Mouse (Mus musculus) heart, embryonic 14.5 days (tissue): ENCODE measurements around the gene Fam222b. TPM values are rescaled to one million over a fixed set of nuclear protein-coding genes. Genes with fewer than 3 reads are reported as not detected.
A peak's percentile ranks its signal among the peaks of the same experiment; 100 is the strongest.

ENCODE experiments used
- ATAC-seq: fragments of 200-750 bp; cut with Nextera tagmentation; 2 replicates; pipeline ENCODE4 v1.8.0; 2017; ENCODE audit warnings: low read depth, moderate TSS enrichment; ENCODE audit not compliant: insufficient number of reproducible peaks, insufficient read depth, low FRiP score
- H3K27ac ChIP-seq, 2 experiments: fragments of 200-500 bp in 1 of 2; fragments of 300-500 bp in 1 of 2; sonication (generic) in 1 of 2; replicated peaks in 1 of 2; 2 replicates each; pipeline ENCODE4 v1.5.1; 2012 to 2014; ENCODE audit warnings: low read depth in 2 of 2, low read length in 2 of 2, control low read depth in 1 of 2, mild to moderate bottlenecking in 1 of 2, mixed read lengths in 1 of 2; ENCODE audit not compliant: control insufficient read depth in 1 of 2, insufficient read depth in 1 of 2
- H3K27me3 ChIP-seq: fragments of 300-500 bp; sonication (generic); 2 replicates; pipeline ENCODE4 v1.6.1; 2014; ENCODE audit warnings: mild to moderate bottlenecking, low read length, control low read depth; ENCODE audit not compliant: control insufficient read depth, insufficient read depth
- H3K36me3 ChIP-seq: fragments of 300-500 bp; sonication (generic); 2 replicates; pipeline ENCODE4 v1.6.1; 2014; ENCODE audit warnings: mild to moderate bottlenecking, control low read depth, low read length, mixed read lengths; ENCODE audit not compliant: control insufficient read depth, insufficient read depth
- H3K4me1 ChIP-seq, 2 experiments: fragments of 200-500 bp in 1 of 2; fragments of 300-500 bp in 1 of 2; sonication (generic) in 1 of 2; 2 replicates each; pipeline ENCODE4 v1.6.1; 2012 to 2014; ENCODE audit warnings: low read length in 2 of 2, control low read depth in 1 of 2, mixed read lengths in 1 of 2; ENCODE audit not compliant: control insufficient read depth in 2 of 2, insufficient read depth in 2 of 2
- H3K4me2 ChIP-seq: fragments of 300-500 bp; sonication (generic); 2 replicates; pipeline ENCODE4 v1.6.1; 2014; ENCODE audit warnings: mild to moderate bottlenecking, low read length
- H3K4me3 ChIP-seq, 2 experiments: fragments of 200-500 bp in 1 of 2; fragments of 300-500 bp in 1 of 2; sonication (generic) in 1 of 2; 2 replicates each; pipeline ENCODE4 v1.5.1; 2012 to 2014; ENCODE audit warnings: low read length in 2 of 2, mild to moderate bottlenecking in 2 of 2, control low read depth in 1 of 2, low read depth in 1 of 2, moderate library complexity in 1 of 2; ENCODE audit not compliant: control insufficient read depth in 1 of 2, insufficient read depth in 1 of 2
- H3K9ac ChIP-seq: fragments of 300-500 bp; sonication (generic); 2 replicates; pipeline ENCODE4 v1.6.1; 2014; ENCODE audit warnings: mild to moderate bottlenecking, low read length
- H3K9me3 ChIP-seq: fragments of 300-500 bp; sonication (generic); 2 replicates; pipeline ENCODE4 v1.6.1; 2016; ENCODE audit warnings: low read length, control low read depth; ENCODE audit not compliant: control insufficient read depth
- WGBS: fragments of 180-500 bp; shearing (Covaris S2); extraction: QIAGEN DNeasy Blood & Tissue Kit; methylation state at CpG from one replicate; pipeline ENCODE4 v1.1.7; 2014; 5-methylcytosine and 5-hydroxymethylcytosine counted together
- polyA plus RNA-seq: library from polyadenylated mRNA; unstranded; fragments of >200 nt; fragmentation: Nextera tagmentation; extraction: Ambion mirVana; gene quantifications from 2 replicates; pipeline ENCODE4 v1.2.1, GENCODE M21; 2014

Gene Fam222b
- polyA plus RNA-seq, 1 experiment from 2014 or later: 17.0 TPM

GRCm38 (mm10) chr11:78151161-78151560 is 56.7 kb downstream of the Fam222b start:
- 29% methylated on average over 1 of the region's 1 CpGs for WGBS
- Histone ChIP-seq H3K4me3 (no peak overlapping the region), H3K27ac (no peak overlapping the region), H3K4me1 (peaks cover 0 to 8% of the 10 kb centered on the region in 2 experiments; a peak in 2 of 4 replicates), H3K36me3 (peaks cover 95% of the 10 kb centered on the region), H3K4me2 (no peak overlapping the region), H3K27me3 (no peaks in the 10 kb centered on the region), H3K9me3 (no peaks in the 10 kb centered on the region), H3K9ac (no peak overlapping the region)
- ATAC-seq: no peak

- Histone ChIP-seq H3K27ac (peak overlapping the region; percentile 12 to 53; a peak in 2 of 4 replicates), H3K27me3 (no peaks in the 10 kb centered on the region), H3K9me3 (no peaks in the 10 kb centered on the region), H3K4me1 (peaks cover 0 to 8% of the 10 kb centered on the region in 2 experiments; a peak in 2 of 4 replicates), H3K36me3 (peaks cover 97% of the 10 kb centered on the region), H3K4me2 (no peak overlapping the region), H3K9ac (no peak overlapping the region), H3K4me3 (no peak overlapping the region)
- 71% methylated on average over 9 of the region's 9 CpGs for WGBS
- ATAC-seq: no peak
Observed at GRCm38 (mm10) chr11:78152299-78153231, 58.1 kb downstream of the Fam222b start.

GRCm38 (mm10) chr11:78153778-78154177 is 59.3 kb downstream of the Fam222b start:
- H3K9ac ChIP-seq: no peak overlapping the region
- ATAC-seq: no peak
- peaks cover 0 to 8% of the 10 kb centered on the region in 2 experiments; a peak in 2 of 4 replicates for H3K4me1 ChIP-seq
- WGBS: 87% methylated on average over 13 of the region's 13 CpGs
- H3K4me3 ChIP-seq: no peak overlapping the region
- no peak overlapping the region for H3K4me2 ChIP-seq
- peaks cover 97% of the 10 kb centered on the region for H3K36me3 ChIP-seq
- H3K27ac ChIP-seq: no peak overlapping the region
- H3K9me3 ChIP-seq: no peaks in the 10 kb centered on the region
- no peaks in the 10 kb centered on the region for H3K27me3 ChIP-seq

GRCm38 (mm10) chr11:78155674-78156073 is 61.2 kb downstream of the Fam222b start:
- Histone ChIP-seq H3K4me3 (no peak overlapping the region), H3K9me3 (no peaks in the 10 kb centered on the region), H3K36me3 (peaks cover 98% of the 10 kb centered on the region), H3K27ac (no peak overlapping the region), H3K4me2 (no peak overlapping the region), H3K9ac (no peak overlapping the region), H3K27me3 (no peaks in the 10 kb centered on the region), H3K4me1 (peaks cover 0 to 8% of the 10 kb centered on the region in 2 experiments; a peak in 2 of 4 replicates)
- WGBS: 84% methylated on average over 5 of the region's 5 CpGs
- no peak for ATAC-seq

GRCm38 (mm10) chr11:78156156-78156699 is 61.8 kb downstream of the Fam222b start:
- 75% methylated on average over 6 of the region's 6 CpGs for WGBS
- peaks cover 0 to 8% of the 10 kb centered on the region in 2 experiments; a peak in 2 of 4 replicates for H3K4me1 ChIP-seq
- no peak overlapping the region for H3K9ac ChIP-seq
- H3K36me3 ChIP-seq: peaks cover 98% of the 10 kb centered on the region
- no peaks in the 10 kb centered on the region for H3K9me3 ChIP-seq
- no peak overlapping the region for H3K4me2 ChIP-seq
- H3K4me3 ChIP-seq: no peak overlapping the region
- no peak for ATAC-seq
- no peaks in the 10 kb centered on the region for H3K27me3 ChIP-seq
- H3K27ac ChIP-seq: no peak overlapping the region

- Histone ChIP-seq H3K4me3 (no peak overlapping the region), H3K9me3 (no peaks in the 10 kb centered on the region), H3K4me1 (peaks cover 7 to 22% of the 10 kb centered on the region in 2 experiments; a peak in 3 of 4 replicates), H3K36me3 (peaks cover 84% of the 10 kb centered on the region), H3K9ac (no peak overlapping the region), H3K27ac (no peak overlapping the region), H3K27me3 (no peaks in the 10 kb centered on the region), H3K4me2 (no peak overlapping the region)
- ATAC-seq: no peak
- 10% methylated on average over 2 of the region's 2 CpGs for WGBS
Observed at GRCm38 (mm10) chr11:78159096-78159495, 64.6 kb downstream of the Fam222b start.

- WGBS: 84% methylated on average over 7 of the region's 7 CpGs
- H3K36me3 ChIP-seq: peaks cover 80% of the 10 kb centered on the region
Observed at GRCm38 (mm10) chr11:78159557-78159956, 65.1 kb downstream of the Fam222b start.

More at GRCm38 (mm10) chr11:78159557-78159956, 65.1 kb downstream of the Fam222b start:
- no peak for ATAC-seq
- no peak overlapping the region for H3K9ac ChIP-seq
- no peaks in the 10 kb centered on the region for H3K27me3 ChIP-seq
- peaks cover 7 to 23% of the 10 kb centered on the region in 2 experiments; a peak in 3 of 4 replicates for H3K4me1 ChIP-seq
- H3K4me3 ChIP-seq: no peak overlapping the region
- no peak overlapping the region for H3K4me2 ChIP-seq
- H3K27ac ChIP-seq: no peak overlapping the region
- H3K9me3 ChIP-seq: no peaks in the 10 kb centered on the region
